Mouse (Mus musculus) E14TG2a.4 (cell line): Measurements from ENCODE around the gene Srcin1.

ENCODE experiments used
- H3K27me3 ChIP-seq: 2 replicates; pipeline ENCODE4 v1.6.1; 2014; ENCODE audit warnings: low read length, control low read depth; ENCODE audit not compliant: insufficient read depth
- H3K36me3 ChIP-seq: 2 replicates; pipeline ENCODE4 v1.6.1; 2014; ENCODE audit warnings: low read length, control low read depth; ENCODE audit not compliant: insufficient read depth
- H3K4me1 ChIP-seq: replicated peaks from 2 replicates; pipeline ENCODE4 v1.6.1; 2014; ENCODE audit warnings: low read depth, low read length, control low read depth
- H3K4me3 ChIP-seq: replicated peaks from 2 replicates; pipeline ENCODE4 v1.5.1; 2014; ENCODE audit warnings: mild to moderate bottlenecking, low read length
- H3K9me3 ChIP-seq: 2 replicates; pipeline ENCODE4 v1.6.1; 2014; ENCODE audit warnings: low read length, control low read depth
- CTCF ChIP-seq: conservative IDR thresholded peaks from 2 replicates; pipeline ENCODE4 v1.5.1; 2014; ENCODE audit warnings: low read length
- NANOG ChIP-seq: IDR thresholded peaks from 2 replicates; pipeline ENCODE4 v1.6.1; 2014; ENCODE audit warnings: borderline replicate concordance, low read length, mixed read lengths
- POU5F1 ChIP-seq: IDR thresholded peaks from 2 replicates; pipeline ENCODE4 v1.6.1; 2014; ENCODE audit warnings: low read length, borderline replicate concordance

Srcin1 gene

GRCm38 (mm10) chr11:97491640-97492039 is 84.3 kb downstream of the Srcin1 start:
- H3K27me3 ChIP-seq, result no peaks in the 10 kb centered on the region
- no peak overlapping the region for H3K4me3 ChIP-seq
- TF ChIP-seq CTCF (no peak), POU5F1 (no peak), NANOG (no peak)
- H3K9me3 ChIP-seq, result no peaks in the 10 kb centered on the region
- H3K4me1 ChIP-seq, result peaks cover 57% of the 10 kb centered on the region
- H3K36me3 ChIP-seq, result peaks cover 77% of the 10 kb centered on the region

- Histone ChIP-seq H3K36me3 (peaks cover 84% of the 10 kb centered on the region), H3K4me3 (peak overlapping the region; percentile 61), H3K27me3 (no peaks in the 10 kb centered on the region), H3K9me3 (no peaks in the 10 kb centered on the region), H3K4me1 (peaks cover 71% of the 10 kb centered on the region)
- TF ChIP-seq POU5F1 (no peak), CTCF (peak; percentile 85), NANOG (no peak)
These were observed 86.2 kb downstream of the Srcin1 start for GRCm38 (mm10) chr11:97489589-97490324.

GRCm38 (mm10) chr11:97487656-97488055 is 88.3 kb downstream of the Srcin1 start:
- peaks cover 68% of the 10 kb centered on the region for H3K4me1 ChIP-seq
- TF ChIP-seq NANOG (no peak), POU5F1 (no peak), CTCF (no peak)
- no peak overlapping the region for H3K4me3 ChIP-seq
- H3K36me3 ChIP-seq, result peaks cover 80% of the 10 kb centered on the region
- no peaks in the 10 kb centered on the region for H3K9me3 ChIP-seq
- no peaks in the 10 kb centered on the region for H3K27me3 ChIP-seq

- peaks cover 80% of the 10 kb centered on the region for H3K36me3 ChIP-seq
- peaks cover 49% of the 10 kb centered on the region for H3K4me1 ChIP-seq
- H3K27me3 ChIP-seq, result no peaks in the 10 kb centered on the region
- H3K9me3 ChIP-seq, result no peaks in the 10 kb centered on the region
- no peak overlapping the region for H3K4me3 ChIP-seq
- no peak for TF ChIP-seq CTCF
- TF ChIP-seq NANOG, result no peak
- TF ChIP-seq POU5F1, result no peak
These were observed 90.3 kb downstream of the Srcin1 start for GRCm38 (mm10) chr11:97485661-97486060.

GRCm38 (mm10) chr11:97479824-97480223 is 96.2 kb downstream of the Srcin1 start:
- TF ChIP-seq NANOG (no peak), CTCF (no peak), POU5F1 (no peak)
- peaks cover 51% of the 10 kb centered on the region for H3K4me1 ChIP-seq

GRCm38 (mm10) chr11:97479085-97479484 is 96.9 kb downstream of the Srcin1 start:
- Histone ChIP-seq H3K9me3 (no peaks in the 10 kb centered on the region), H3K4me3 (no peak overlapping the region), H3K4me1 (peaks cover 51% of the 10 kb centered on the region), H3K27me3 (no peaks in the 10 kb centered on the region), H3K36me3 (peaks cover 93% of the 10 kb centered on the region)
- TF ChIP-seq NANOG (no peak), POU5F1 (no peak), CTCF (no peak)

More at GRCm38 (mm10) chr11:97479824-97480223, 96.2 kb downstream of the Srcin1 start:
- Histone ChIP-seq H3K36me3 (peaks cover 93% of the 10 kb centered on the region), H3K4me3 (no peak overlapping the region), H3K27me3 (no peaks in the 10 kb centered on the region), H3K9me3 (no peaks in the 10 kb centered on the region)

GRCm38 (mm10) chr11:97478345-97478744 is 97.6 kb downstream of the Srcin1 start:
- TF ChIP-seq NANOG (no peak), POU5F1 (no peak), CTCF (no peak)
- no peaks in the 10 kb centered on the region for H3K27me3 ChIP-seq
- H3K36me3 ChIP-seq, result peaks cover 97% of the 10 kb centered on the region
- no peak overlapping the region for H3K4me3 ChIP-seq
- H3K4me1 ChIP-seq, result peaks cover 52% of the 10 kb centered on the region
- H3K9me3 ChIP-seq, result no peaks in the 10 kb centered on the region

- Histone ChIP-seq H3K9me3 (no peaks in the 10 kb centered on the region), H3K4me1 (peaks cover 59% of the 10 kb centered on the region), H3K4me3 (no peak overlapping the region), H3K27me3 (no peaks in the 10 kb centered on the region), H3K36me3 (peaks cover 98% of the 10 kb centered on the region)
- TF ChIP-seq CTCF (no peak), POU5F1 (no peak), NANOG (no peak)
These were observed 98.6 kb downstream of the Srcin1 start for GRCm38 (mm10) chr11:97477431-97477830.
